Mouse (Mus musculus) kidney, adult 2 months (tissue): ENCODE data around the gene Ap5z1. TPM values are rescaled to one million over a fixed set of nuclear protein-coding genes. Genes with fewer than 3 reads are reported as not detected.

Source experiments
- DNase-seq: peaks from one replicate; pipeline ENCODE4 v3.0.0; 2021
- H3K27ac ChIP-seq: fragments of 200-500 bp; 2 replicates; pipeline ENCODE4 v1.5.1; 2012; ENCODE audit warnings: low read depth, low read length, control low read depth, inconsistent platforms; ENCODE audit not compliant: insufficient read depth
- H3K27me3 ChIP-seq: fragments of 200-500 bp; replicated peaks from 2 replicates; pipeline ENCODE4 v1.6.1; 2012; ENCODE audit warnings: mild to moderate bottlenecking, moderate library complexity, low read length, inconsistent platforms; ENCODE audit not compliant: control insufficient read depth, insufficient read depth
- H3K36me3 ChIP-seq: fragments of 200-500 bp; 2 replicates; pipeline ENCODE4 v1.6.1; 2012; ENCODE audit warnings: mild to moderate bottlenecking, moderate library complexity, low read length, inconsistent platforms; ENCODE audit not compliant: control insufficient read depth, insufficient read depth
- H3K4me1 ChIP-seq: fragments of 200-500 bp; 2 replicates; pipeline ENCODE4 v1.6.1; 2011; ENCODE audit warnings: low read length; ENCODE audit not compliant: control insufficient read depth, insufficient read depth
- H3K4me3 ChIP-seq: fragments of 200-500 bp; 2 replicates; pipeline ENCODE4 v1.5.1; 2011; ENCODE audit warnings: mild to moderate bottlenecking, low read depth, low read length, control low read depth; ENCODE audit not compliant: insufficient read depth
- CTCF ChIP-seq: fragments of 200-500 bp; conservative IDR thresholded peaks from 2 replicates; pipeline ENCODE4 v1.5.1; 2011; ENCODE audit warnings: low read depth, mild to moderate bottlenecking, control low read depth, low read length, moderate library complexity, mixed read lengths; ENCODE audit not compliant: insufficient read depth, insufficient read length
- POLR2A ChIP-seq: fragments of 200-500 bp; IDR thresholded peaks from one replicate; pipeline ENCODE4 v1.6.1; 2011; ENCODE audit warnings: low read depth, low read length, control low read depth
- WGBS: fragments of 180-500 bp; shearing (Covaris S2); methylation state at CpG from one replicate; pipeline ENCODE4 v1.1.7; 2018; 5-methylcytosine and 5-hydroxymethylcytosine counted together
- polyA plus RNA-seq: library from polyadenylated mRNA; depleted of rRNA; stranded (reverse); fragments of >200 nt; gene quantifications from 2 replicates; pipeline ENCODE4 v1.2.3, GENCODE M21; 2012

Gene Ap5z1
- polyA plus RNA-seq, 1 experiment, result 37.4 TPM

- no peak overlapping the region for H3K4me3 ChIP-seq
- H3K4me1 ChIP-seq, result peaks cover 26% of the 10 kb centered on the region
- H3K27ac ChIP-seq, result no peak overlapping the region
- no peaks in the 10 kb centered on the region for H3K36me3 ChIP-seq
- no peaks in the 10 kb centered on the region for H3K27me3 ChIP-seq
- 61% methylated on average over 11 of the region's 11 CpGs for WGBS
- TF ChIP-seq POLR2A (no peak), CTCF (no peak)
- DNase-seq, result peak; percentile 34
Measured at GRCm38 (mm10) chr5:142444791-142445531, 18.8 kb upstream of the Ap5z1 start.

GRCm38 (mm10) chr5:142445709-142446108, 18.0 kb upstream of the Ap5z1 start:
- Histone ChIP-seq H3K4me3 (no peak overlapping the region), H3K4me1 (peaks cover 23% of the 10 kb centered on the region), H3K27me3 (no peaks in the 10 kb centered on the region), H3K27ac (no peak overlapping the region), H3K36me3 (no peaks in the 10 kb centered on the region)
- WGBS, result 58% methylated on average over 8 of the region's 8 CpGs
- TF ChIP-seq CTCF (0 out of 2 replicates have a peak, but pooled peaks have one; percentile 3), POLR2A (no peak)
- peak; percentile 38 for DNase-seq

- no peak overlapping the region for H3K27ac ChIP-seq
Measured at GRCm38 (mm10) chr5:142448076-142448475, 15.7 kb upstream of the Ap5z1 start.

GRCm38 (mm10) chr5:142448623-142449022, 15.1 kb upstream of the Ap5z1 start:
- H3K27ac ChIP-seq, result no peak overlapping the region

More at GRCm38 (mm10) chr5:142448076-142448475, 15.7 kb upstream of the Ap5z1 start:
- no peak for TF ChIP-seq POLR2A
- TF ChIP-seq CTCF, result peak; percentile 99
- whole genome bisulfite sequencing, result 12% methylated on average over 9 of the region's 9 CpGs
- peak; percentile 90 for DNase-seq
- H3K36me3 ChIP-seq, result no peaks in the 10 kb centered on the region
- H3K4me3 ChIP-seq, result no peak overlapping the region
- H3K27me3 ChIP-seq, result no peaks in the 10 kb centered on the region
- H3K4me1 ChIP-seq, result peaks cover 9% of the 10 kb centered on the region; the same call in 1 of the 2 replicates

GRCm38 (mm10) chr5:142450846-142451245, 12.9 kb upstream of the Ap5z1 start:
- DNase-seq, result no peak
- TF ChIP-seq POLR2A (no peak), CTCF (no peak)
- Histone ChIP-seq H3K4me3 (no peak overlapping the region), H3K4me1 (0 out of 2 replicates have a peak, but pooled peaks cover under 1% of the 10 kb centered on the region), H3K27me3 (no peaks in the 10 kb centered on the region), H3K36me3 (0 out of 2 replicates have a peak, but pooled peaks cover 3% of the 10 kb centered on the region), H3K27ac (no peak overlapping the region)
- 94% methylated on average over 9 of the region's 9 CpGs for WGBS

More at GRCm38 (mm10) chr5:142448623-142449022, 15.1 kb upstream of the Ap5z1 start:
- DNase-seq, result no peak
- WGBS, result 72% methylated on average over 12 of the region's 12 CpGs
- no peak for TF ChIP-seq CTCF
- TF ChIP-seq POLR2A, result no peak
- peaks cover 7% of the 10 kb centered on the region; the same call in 1 of the 2 replicates for H3K4me1 ChIP-seq
- no peaks in the 10 kb centered on the region for H3K27me3 ChIP-seq
- no peak overlapping the region for H3K4me3 ChIP-seq
- H3K36me3 ChIP-seq, result 0 out of 2 replicates have a peak, but pooled peaks cover under 1% of the 10 kb centered on the region

- TF ChIP-seq POLR2A (no peak), CTCF (no peak)
- Histone ChIP-seq H3K4me1 (no peaks in the 10 kb centered on the region), H3K27ac (no peak overlapping the region), H3K4me3 (no peak overlapping the region), H3K36me3 (0 out of 2 replicates have a peak, but pooled peaks cover 4% of the 10 kb centered on the region), H3K27me3 (no peaks in the 10 kb centered on the region)
- WGBS, result 23% methylated on average over 1 of the region's 1 CpGs
- DNase-seq, result peak; percentile 86
Measured at GRCm38 (mm10) chr5:142451759-142452158, 12.0 kb upstream of the Ap5z1 start.

GRCm38 (mm10) chr5:142453742-142454141, 10.0 kb upstream of the Ap5z1 start:
- 95% methylated on average over 13 of the region's 13 CpGs for WGBS
- Histone ChIP-seq H3K4me1 (no peaks in the 10 kb centered on the region), H3K4me3 (no peak overlapping the region), H3K36me3 (0 out of 2 replicates have a peak, but pooled peaks cover 4% of the 10 kb centered on the region), H3K27ac (no peak overlapping the region), H3K27me3 (no peaks in the 10 kb centered on the region)
- DNase-seq, result no peak
- TF ChIP-seq CTCF (no peak), POLR2A (no peak)
